Mouse (Mus musculus) heart, adult 2 months (tissue): ENCODE measurements around the gene Cul9.

Source experiments
- CTCF ChIP-seq: fragments of 200-600 bp; IDR thresholded peaks from 2 replicates; pipeline ENCODE4 v1.8.1; 2022; ENCODE audit warnings: antibody characterized with exemption, mild to moderate bottlenecking, moderate library complexity
- EP300 ChIP-seq: fragments of 200-500 bp; IDR thresholded peaks from 2 replicates; pipeline ENCODE4 v1.6.1; 2011; ENCODE audit warnings: low read depth, low read length, control low read depth; ENCODE audit not compliant: insufficient read depth
- POLR2A ChIP-seq: fragments of 200-500 bp; IDR thresholded peaks from 2 replicates; pipeline ENCODE4 v1.6.1; 2011; ENCODE audit warnings: mild to moderate bottlenecking, low read depth, low read length, control low read depth; ENCODE audit not compliant: insufficient read depth

DNA sequence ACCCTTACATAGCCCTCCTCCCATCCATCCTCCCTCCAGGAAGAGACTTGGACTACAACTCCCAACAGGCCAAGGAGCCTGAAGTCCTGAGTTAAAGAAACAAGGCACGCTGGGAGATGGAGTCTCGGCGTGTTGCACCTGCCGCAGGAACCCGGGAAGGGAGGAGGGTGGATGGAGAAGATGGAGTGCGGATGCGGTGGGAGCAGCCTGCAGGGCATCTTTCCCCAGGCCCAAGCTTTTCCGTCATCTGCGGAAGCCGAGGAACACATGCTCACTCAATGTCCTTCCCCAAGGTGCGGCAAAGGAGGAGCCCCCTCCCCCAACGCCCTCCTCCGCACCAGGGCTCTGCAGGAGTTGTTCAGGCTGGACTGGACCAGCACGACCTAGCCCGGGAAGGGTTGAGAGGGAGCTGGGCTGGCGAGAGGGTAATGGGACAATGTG, 62.6 kb downstream of the Cul9 start:
- TF ChIP-seq CTCF, result no peak
- no peak for TF ChIP-seq POLR2A
- TF ChIP-seq EP300, result no peak
